Mouse (Mus musculus) forebrain, embryonic 12.5 days (tissue): ENCODE results near the gene Tspan18. TPM values are rescaled to one million over a fixed set of nuclear protein-coding genes. Genes with fewer than 3 reads are reported as not detected.

ENCODE experiments used
- ATAC-seq: fragments of 200-750 bp; cut with Nextera tagmentation; 2 replicates; pipeline ENCODE4 v1.8.0; 2017; ENCODE audit warnings: moderate TSS enrichment; ENCODE audit not compliant: low FRiP score
- H3K27ac ChIP-seq: fragments of 300-500 bp; sonication (generic); 2 replicates; pipeline ENCODE4 v1.5.1; 2016; ENCODE audit warnings: mild to moderate bottlenecking
- H3K27me3 ChIP-seq: fragments of 300-500 bp; sonication (generic); 2 replicates; pipeline ENCODE4 v1.6.1; 2016; ENCODE audit warnings: mild to moderate bottlenecking
- H3K36me3 ChIP-seq: fragments of 300-500 bp; sonication (generic); replicated peaks from 2 replicates; pipeline ENCODE4 v1.6.1; 2016; ENCODE audit warnings: mild to moderate bottlenecking
- H3K4me1 ChIP-seq: fragments of 300-500 bp; sonication (generic); 2 replicates; pipeline ENCODE4 v1.6.1; 2016
- H3K4me2 ChIP-seq: fragments of 300-500 bp; sonication (generic); 2 replicates; pipeline ENCODE4 v1.6.1; 2016; ENCODE audit warnings: mild to moderate bottlenecking, moderate library complexity
- H3K4me3 ChIP-seq: fragments of 300-500 bp; sonication (generic); replicated peaks from 2 replicates; pipeline ENCODE4 v1.5.1; 2016; ENCODE audit warnings: mild to moderate bottlenecking
- H3K9ac ChIP-seq: fragments of 300-500 bp; sonication (generic); 2 replicates; pipeline ENCODE4 v1.6.1; 2016; ENCODE audit warnings: mild to moderate bottlenecking
- H3K9me3 ChIP-seq: fragments of 300-500 bp; sonication (generic); 2 replicates; pipeline ENCODE4 v1.6.1; 2016
- WGBS: fragments of 180-500 bp; shearing (Covaris S2); methylation state at CpG from one replicate; pipeline ENCODE4 v1.1.7; 2016; 5-methylcytosine and 5-hydroxymethylcytosine counted together
- polyA plus RNA-seq: library from polyadenylated mRNA; unstranded; fragments of >200 nt; fragmentation: Nextera tagmentation; extraction: Ambion mirVana; gene quantifications from 2 replicates; pipeline ENCODE4 v1.2.1, GENCODE M21; 2016

The Tspan18 gene
- polyA plus RNA-seq: 31.2 and 32.5 TPM in 2 replicates

DNA sequence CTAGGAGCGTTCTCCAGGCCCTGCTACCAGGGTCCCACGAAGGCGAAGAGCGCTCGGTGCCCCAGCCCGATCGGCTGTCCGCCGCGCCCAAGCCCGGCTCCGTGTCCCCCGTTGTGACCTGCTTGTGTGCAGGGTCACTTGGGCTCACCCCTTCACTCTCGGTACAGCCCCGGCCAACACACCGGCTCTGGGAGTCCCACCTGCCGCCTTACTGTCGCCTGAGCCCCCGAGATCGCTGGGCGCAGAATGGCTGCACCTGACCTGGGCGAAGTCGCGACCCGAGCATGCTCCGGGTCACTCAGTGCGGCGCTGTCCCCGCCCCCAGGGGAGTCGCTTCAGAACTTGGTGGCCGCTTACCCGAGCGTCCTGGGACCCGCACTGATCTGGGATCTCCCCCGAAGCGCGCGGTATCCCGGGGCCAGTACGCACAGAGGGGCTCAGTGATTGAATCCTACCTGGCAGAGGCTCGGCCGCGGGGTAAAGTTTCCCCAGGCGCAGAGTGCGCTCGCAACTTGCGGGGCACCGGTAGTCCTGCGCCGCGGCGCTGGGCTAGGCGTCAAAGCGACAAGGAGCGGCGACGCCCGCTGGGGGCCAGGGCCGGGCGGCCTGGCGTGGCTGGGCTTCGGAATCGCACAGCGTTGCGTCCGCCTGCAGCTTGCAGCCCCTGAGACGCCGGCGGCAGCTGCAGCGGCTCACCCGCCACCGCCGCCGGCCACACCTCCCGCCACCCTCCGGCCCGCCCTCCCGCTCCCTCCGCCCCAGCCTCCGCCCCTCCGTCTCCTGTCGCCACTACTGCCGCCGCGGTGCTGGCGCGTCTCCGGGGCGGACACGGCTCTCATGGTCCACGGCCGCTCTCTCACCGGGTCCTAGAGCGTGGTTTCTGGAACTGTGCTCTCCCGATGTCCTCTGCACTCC is at the start of gene Tspan18:
TSS of gene Tspan18 (minus strand) at position 689 of the 915 bp plus-strand sequence.
- Histone ChIP-seq H3K27ac (peak within 1 kb of the TSS; percentile 84), H3K4me1 (peaks cover 60% of the 10 kb centered on the region), H3K36me3 (no peaks in the 10 kb centered on the region; the same call in 1 of the 2 replicates), H3K4me2 (peak within 1 kb of the TSS; percentile 97), H3K27me3 (peaks cover 15% of the 10 kb centered on the region), H3K4me3 (peak within 1 kb of the TSS; percentile 74), H3K9me3 (no peaks in the 10 kb centered on the region), H3K9ac (peak within 1 kb of the TSS; percentile 82)
- under 1% methylated on average over 82 of the region's 95 CpGs for WGBS
- ATAC-seq: peak; percentile 82

DNA sequence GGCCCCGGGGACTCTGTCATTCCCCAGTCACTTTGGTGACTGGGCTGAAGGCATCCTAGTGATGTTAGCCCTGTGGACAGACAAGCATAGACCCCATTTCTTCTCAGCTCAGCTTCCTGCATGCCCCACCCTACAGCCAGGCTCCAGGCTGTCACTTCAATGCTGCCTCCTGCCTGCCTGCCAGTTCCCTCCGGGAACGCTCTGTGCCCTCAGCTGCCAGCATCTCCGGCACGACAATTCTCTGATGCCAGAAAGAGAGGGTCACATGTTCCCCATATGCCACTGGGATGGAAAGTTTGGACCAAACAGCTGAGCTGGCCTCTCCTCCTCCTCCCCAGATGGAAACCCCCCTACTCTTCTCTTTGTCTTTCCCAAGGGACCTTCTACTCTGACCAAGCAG is 49.5 kb upstream of the Tspan18 start:
- no peak for ATAC-seq
- H3K4me2 ChIP-seq: no peak overlapping the region
- H3K9ac ChIP-seq: no peak overlapping the region
- WGBS: 89% methylated on average over 5 of the region's 5 CpGs
- no peak overlapping the region for H3K4me3 ChIP-seq
- peaks cover 5% of the 10 kb centered on the region for H3K27me3 ChIP-seq
- no peaks in the 10 kb centered on the region; the same call in 1 of the 2 replicates for H3K4me1 ChIP-seq
- H3K36me3 ChIP-seq: no peaks in the 10 kb centered on the region
- no peaks in the 10 kb centered on the region for H3K9me3 ChIP-seq
- H3K27ac ChIP-seq: no peak overlapping the region

GRCm38 (mm10) chr2:93380680-93381089 is 46.4 kb upstream of the Tspan18 start:
- Histone ChIP-seq H3K4me1 (no peaks in the 10 kb centered on the region; the same call in 1 of the 2 replicates), H3K4me3 (no peak overlapping the region), H3K9ac (no peak overlapping the region), H3K27me3 (no peaks in the 10 kb centered on the region), H3K27ac (no peak overlapping the region), H3K9me3 (no peaks in the 10 kb centered on the region), H3K4me2 (no peak overlapping the region), H3K36me3 (no peaks in the 10 kb centered on the region)
- 37% methylated on average over 2 of the region's 2 CpGs for whole genome bisulfite sequencing
- ATAC-seq: no peak

- WGBS: 70% methylated on average over 15 of the region's 15 CpGs
- H3K27me3 ChIP-seq: no peaks in the 10 kb centered on the region
- H3K9ac ChIP-seq: no peak overlapping the region
- H3K4me1 ChIP-seq: no peaks in the 10 kb centered on the region; the same call in 1 of the 2 replicates
- no peak overlapping the region for H3K4me3 ChIP-seq
- no peak for ATAC-seq
- no peaks in the 10 kb centered on the region for H3K36me3 ChIP-seq
- H3K27ac ChIP-seq: no peak overlapping the region
- H3K9me3 ChIP-seq: no peaks in the 10 kb centered on the region
- H3K4me2 ChIP-seq: no peak overlapping the region
These were observed 43.5 kb upstream of the Tspan18 start for GRCm38 (mm10) chr2:93377797-93378196.

DNA sequence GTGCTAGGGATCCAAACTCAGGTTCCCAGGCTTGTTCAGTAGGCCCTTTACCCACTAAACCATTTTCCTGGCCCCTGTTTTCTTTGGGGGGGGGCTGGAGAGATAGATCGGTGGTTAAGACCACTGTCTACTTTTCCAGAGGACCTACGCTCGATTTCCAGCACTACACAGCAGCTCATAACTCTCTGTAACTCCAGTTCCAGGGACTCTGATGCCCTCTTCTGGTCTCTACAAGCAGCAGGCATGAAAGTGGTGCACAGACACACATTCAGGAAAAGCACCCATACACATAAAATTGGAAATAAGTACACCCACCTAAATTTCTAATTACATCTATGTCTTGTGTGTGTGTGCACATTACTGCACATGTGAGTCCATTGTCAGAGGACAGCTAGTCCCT is 42.9 kb upstream of the Tspan18 start:
- peaks cover 5% of the 10 kb centered on the region for H3K4me1 ChIP-seq

DNA sequence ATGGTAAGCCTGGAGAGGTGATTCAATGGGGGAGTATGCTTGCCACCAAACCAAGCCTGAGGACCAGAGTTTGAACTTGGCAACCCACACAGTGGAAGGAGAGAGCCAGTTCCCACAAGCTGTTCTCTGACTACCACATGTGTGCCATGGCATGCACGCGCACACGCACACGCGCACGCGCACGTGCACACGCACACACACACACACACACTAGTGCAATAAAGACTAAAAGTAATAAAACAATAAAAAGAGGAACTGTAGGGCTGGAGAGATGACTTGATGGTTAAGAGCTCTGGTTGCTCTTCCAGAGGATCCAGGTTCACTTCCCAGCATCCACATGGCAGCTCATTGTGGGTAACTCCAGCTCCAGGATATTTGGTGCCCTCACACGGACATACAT is 38.6 kb upstream of the Tspan18 start:
- Histone ChIP-seq H3K4me1 (peaks cover 15% of the 10 kb centered on the region), H3K4me3 (no peak overlapping the region), H3K4me2 (no peak overlapping the region), H3K27ac (no peak overlapping the region; the same call in 1 of the 2 replicates), H3K36me3 (no peaks in the 10 kb centered on the region), H3K9ac (no peak overlapping the region), H3K9me3 (no peaks in the 10 kb centered on the region), H3K27me3 (no peaks in the 10 kb centered on the region)
- ATAC-seq: no peak
- WGBS: 97% methylated on average over 10 of the region's 10 CpGs

More for the DNA sequence above, 42.9 kb upstream of the Tspan18 start:
- Histone ChIP-seq H3K9me3 (no peaks in the 10 kb centered on the region), H3K4me3 (no peak overlapping the region), H3K4me2 (no peak overlapping the region), H3K27me3 (no peaks in the 10 kb centered on the region), H3K9ac (no peak overlapping the region), H3K27ac (no peak overlapping the region), H3K36me3 (no peaks in the 10 kb centered on the region)
- 96% methylated on average over 3 of the region's 3 CpGs for WGBS
- ATAC-seq: no peak

DNA sequence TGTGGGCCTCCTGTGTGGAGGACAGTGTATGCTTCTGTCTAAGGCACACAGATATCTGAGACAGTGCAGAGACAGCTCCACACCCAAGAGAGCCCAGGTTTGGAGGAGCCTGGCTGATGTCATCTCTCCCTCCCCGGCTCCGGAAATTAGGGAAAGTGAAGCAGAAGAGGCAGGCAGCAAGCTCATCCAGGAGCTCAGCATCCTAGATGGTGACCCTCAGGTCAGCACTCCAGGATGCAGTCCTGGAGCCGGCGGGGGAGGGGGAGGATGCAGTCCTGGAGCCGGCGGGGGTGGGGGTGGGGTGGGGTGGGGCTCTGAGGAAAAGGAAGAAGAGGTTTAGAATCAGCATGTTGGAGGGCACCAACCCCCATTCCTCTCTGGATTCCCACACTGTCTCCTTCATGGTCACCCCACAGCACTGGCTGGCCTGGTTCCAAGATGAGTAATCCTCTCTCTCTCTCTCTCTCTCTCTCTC is 37.8 kb upstream of the Tspan18 start:
- Histone ChIP-seq H3K27me3 (no peaks in the 10 kb centered on the region), H3K4me3 (no peak overlapping the region), H3K9ac (no peak overlapping the region), H3K27ac (no peak overlapping the region), H3K4me2 (no peak overlapping the region), H3K4me1 (peaks cover 18% of the 10 kb centered on the region), H3K36me3 (no peaks in the 10 kb centered on the region), H3K9me3 (no peaks in the 10 kb centered on the region)
- WGBS: 41% methylated on average over 3 of the region's 6 CpGs
- no peak for ATAC-seq

DNA sequence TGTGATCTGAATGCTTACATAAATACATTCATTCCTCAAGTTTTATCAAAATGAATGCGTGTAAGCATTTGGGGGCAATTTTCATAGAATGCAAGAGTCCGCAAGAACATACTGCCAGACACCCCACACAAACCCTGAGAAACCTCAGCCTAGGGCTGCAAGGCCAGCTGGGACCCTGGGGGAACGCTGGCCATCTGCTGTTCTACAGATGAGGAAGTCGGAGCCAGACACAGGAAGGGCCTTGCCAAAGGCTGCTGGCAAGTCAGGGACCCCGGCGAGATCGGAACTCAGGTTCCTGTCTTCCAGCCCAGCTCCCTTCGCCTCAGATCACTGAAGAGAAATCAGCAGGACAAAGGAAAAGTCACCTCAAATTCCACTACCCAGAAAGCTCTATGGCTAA is 34.6 kb upstream of the Tspan18 start:
- Histone ChIP-seq H3K4me2 (no peak overlapping the region), H3K9me3 (no peaks in the 10 kb centered on the region), H3K4me3 (no peak overlapping the region), H3K27me3 (peaks cover 4% of the 10 kb centered on the region; the same call in 1 of the 2 replicates), H3K4me1 (peaks cover 18% of the 10 kb centered on the region), H3K27ac (no peak overlapping the region), H3K9ac (no peak overlapping the region), H3K36me3 (no peaks in the 10 kb centered on the region)
- no peak for ATAC-seq
- 82% methylated on average over 8 of the region's 8 CpGs for WGBS

- 31% methylated on average over 6 of the region's 6 CpGs for WGBS
- Histone ChIP-seq H3K9ac (no peak overlapping the region), H3K9me3 (no peaks in the 10 kb centered on the region), H3K4me1 (peaks cover 18% of the 10 kb centered on the region), H3K27ac (0 out of 2 replicates have a peak overlapping the region, but pooled peaks have one; percentile 0), H3K27me3 (peaks cover 4% of the 10 kb centered on the region; the same call in 1 of the 2 replicates), H3K4me3 (no peak overlapping the region), H3K4me2 (no peak overlapping the region), H3K36me3 (no peaks in the 10 kb centered on the region)
- ATAC-seq: no peak
These were observed 33.7 kb upstream of the Tspan18 start for GRCm38 (mm10) chr2:93367962-93368361.

GRCm38 (mm10) chr2:93365411-93365810 is 31.1 kb upstream of the Tspan18 start:
- 75% methylated on average over 9 of the region's 9 CpGs for WGBS
- peaks cover 9% of the 10 kb centered on the region for H3K4me1 ChIP-seq

DNA sequence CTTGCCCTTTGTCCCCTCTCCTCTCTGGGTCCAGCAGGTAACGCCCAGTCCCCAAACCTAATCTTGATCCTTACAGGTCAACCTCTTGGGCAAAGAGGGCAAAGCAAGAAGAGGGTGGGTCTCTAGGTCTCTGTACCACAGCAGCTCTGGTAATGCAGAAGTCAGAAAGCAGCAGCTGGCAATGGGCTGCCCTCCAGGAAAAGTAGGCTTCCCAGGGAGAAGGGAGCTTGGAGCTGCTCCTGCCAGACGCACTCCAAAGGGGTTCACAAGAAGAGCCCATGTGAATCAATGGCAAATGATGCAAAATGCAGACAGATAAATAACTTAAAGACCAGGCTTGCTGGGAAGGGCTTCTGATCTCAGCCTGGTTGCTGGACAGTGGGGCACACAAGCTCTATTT is 30.6 kb upstream of the Tspan18 start:
- Histone ChIP-seq H3K27ac (no peak overlapping the region), H3K27me3 (peaks cover 6% of the 10 kb centered on the region; the same call in 1 of the 2 replicates), H3K36me3 (no peaks in the 10 kb centered on the region), H3K9ac (no peak overlapping the region), H3K4me1 (peaks cover 9% of the 10 kb centered on the region), H3K4me3 (no peak overlapping the region), H3K4me2 (no peak overlapping the region), H3K9me3 (no peaks in the 10 kb centered on the region)
- WGBS: 63% methylated on average over 2 of the region's 2 CpGs
- ATAC-seq: no peak

More at GRCm38 (mm10) chr2:93365411-93365810, 31.1 kb upstream of the Tspan18 start:
- H3K4me2 ChIP-seq: no peak overlapping the region
- no peaks in the 10 kb centered on the region for H3K36me3 ChIP-seq
- H3K4me3 ChIP-seq: no peak overlapping the region
- no peak overlapping the region for H3K27ac ChIP-seq
- no peak overlapping the region for H3K9ac ChIP-seq
- no peaks in the 10 kb centered on the region for H3K9me3 ChIP-seq
- no peak for ATAC-seq
- H3K27me3 ChIP-seq: peaks cover 4% of the 10 kb centered on the region; the same call in 1 of the 2 replicates

DNA sequence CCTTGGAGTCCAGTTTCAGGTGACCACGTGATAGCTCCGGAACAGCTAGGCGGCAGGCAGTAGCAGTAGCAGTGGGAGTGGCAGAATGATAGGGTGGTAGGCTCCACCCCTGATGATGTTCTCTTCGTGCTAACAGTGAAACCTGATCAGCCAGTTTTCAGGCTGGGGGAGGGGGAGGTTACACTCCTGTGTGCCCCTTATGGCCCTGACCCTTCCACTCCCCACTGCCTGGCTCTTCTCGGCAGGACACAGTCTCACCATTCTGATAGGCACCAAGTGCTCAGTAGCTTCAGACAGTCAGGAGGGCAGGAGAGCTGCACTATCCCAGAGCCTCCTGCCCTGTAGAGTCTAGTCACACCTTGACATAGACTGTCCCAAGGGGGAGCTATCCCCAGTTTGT is 27.1 kb upstream of the Tspan18 start:
- no peak overlapping the region for H3K4me2 ChIP-seq
- peaks cover 1% of the 10 kb centered on the region; the same call in 1 of the 2 replicates for H3K4me1 ChIP-seq
- H3K36me3 ChIP-seq: no peaks in the 10 kb centered on the region
- no peak overlapping the region for H3K27ac ChIP-seq
- H3K9ac ChIP-seq: no peak overlapping the region
- no peaks in the 10 kb centered on the region for H3K9me3 ChIP-seq
- 0 out of 2 replicates have a peak, but pooled peaks cover 6% of the 10 kb centered on the region for H3K27me3 ChIP-seq
- 40% methylated on average over 5 of the region's 5 CpGs for WGBS
- no peak overlapping the region for H3K4me3 ChIP-seq
- ATAC-seq: no peak; the same call in 1 of the 2 replicates
